Mouse (Mus musculus): ENCODE data around the gene Scrn2. TPM values are rescaled to one million over a fixed set of nuclear protein-coding genes. Genes with fewer than 3 reads are reported as not detected.

The Scrn2 gene
- not detected in 2 replicates for polyA plus RNA-seq (2012; ENCODE audit: insufficient read depth, insufficient read length, low replicate concordance, missing spikeins)

DNA sequence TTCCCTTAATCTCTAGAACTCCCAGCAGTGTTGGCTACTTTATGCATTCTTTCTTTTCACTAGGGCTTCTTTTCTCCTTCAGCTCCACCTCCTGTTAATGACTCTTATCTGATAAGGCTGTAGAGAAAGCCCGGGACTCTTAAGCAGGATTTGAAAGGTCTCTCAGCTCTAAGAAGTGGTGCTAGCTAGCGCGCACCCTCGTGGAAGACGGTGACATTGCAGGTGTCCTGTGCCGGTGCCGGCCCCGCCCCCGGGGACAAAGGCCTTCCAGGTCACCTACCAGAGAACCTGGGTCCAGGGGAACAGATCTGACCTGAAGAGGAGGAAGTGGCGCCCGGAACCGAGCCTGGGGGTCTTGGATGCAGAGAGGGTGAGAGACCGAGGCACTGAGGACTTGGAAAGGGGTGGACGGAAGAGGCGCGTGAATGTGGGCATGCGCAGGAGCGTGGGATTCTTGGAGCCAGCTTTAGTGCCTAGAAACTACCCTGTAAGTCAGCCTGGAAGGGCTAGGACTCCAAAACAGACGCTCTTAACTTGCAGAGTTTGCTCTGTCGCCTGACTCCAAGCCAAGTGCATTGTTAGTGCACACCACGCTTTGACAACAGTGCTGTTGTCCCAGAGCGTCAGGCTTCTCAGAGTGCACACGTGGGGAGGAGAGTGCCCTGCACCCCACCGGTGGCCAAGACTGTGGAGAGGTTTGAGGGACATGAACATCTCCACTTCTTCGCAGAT is at the start of gene Scrn2:
Gene Scrn2, plus strand, starts transcription at position 253 of the 732 bp plus-strand sequence.
- Histone ChIP-seq H3K4me1 (ENCODE audit: control insufficient read depth, insufficient read depth, low read length) (peaks cover 10% of the 10 kb centered on the region), H3K27ac (ENCODE audit: insufficient read depth, low read depth, low read length) (no peak within 1 kb of the TSS), H3K4me3 (ENCODE audit: insufficient read depth, low read depth, low read length) (peak within 1 kb of the TSS; percentile 87)
- WGBS = 1% methylated on average over 25 of the region's 25 CpGs
- peak; percentile 97 for TF ChIP-seq CTCF (IDR thresholded peaks at IDR 0.05; ENCODE audit: insufficient read depth, low read depth, low read length)
- no peak for TF ChIP-seq POLR2A (IDR thresholded peaks at IDR 0.05; ENCODE audit: insufficient read depth, low read depth, low read length)

DNA sequence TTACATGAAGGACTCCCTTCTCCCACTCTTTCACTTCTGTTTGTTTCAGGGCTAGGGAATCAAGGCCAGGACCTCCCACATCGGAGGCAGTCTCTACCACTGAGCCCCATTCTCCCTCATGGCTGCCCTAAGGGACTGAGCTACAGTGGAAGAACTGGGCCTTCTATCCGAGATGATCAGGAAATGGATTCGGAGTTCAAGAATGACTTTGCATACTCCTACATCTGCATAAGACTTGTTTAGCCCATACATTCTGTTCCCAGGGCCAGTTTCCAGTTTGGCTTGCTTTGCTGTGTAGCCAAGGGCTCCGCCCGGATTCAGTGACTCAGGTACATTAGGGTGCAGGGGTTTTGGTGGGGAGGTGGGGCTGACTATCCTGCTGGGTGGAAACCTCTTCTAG is 49.7 kb upstream of the Scrn2 start:
- 77% methylated on average over 5 of the region's 5 CpGs for WGBS
- TF ChIP-seq POLR2A (IDR thresholded peaks at IDR 0.05; ENCODE audit: insufficient read depth, low read depth, low read length) (no peak), CTCF (IDR thresholded peaks at IDR 0.05; ENCODE audit: insufficient read depth, low read depth, low read length) (no peak)
- Histone ChIP-seq H3K4me3 (ENCODE audit: insufficient read depth, low read depth, low read length) (no peak overlapping the region), H3K27ac (ENCODE audit: insufficient read depth, low read depth, low read length) (no peak overlapping the region), H3K4me1 (ENCODE audit: control insufficient read depth, insufficient read depth, low read length) (peaks cover 12% of the 10 kb centered on the region)

- WGBS = 85% methylated on average over 15 of the region's 15 CpGs
- TF ChIP-seq POLR2A (IDR thresholded peaks at IDR 0.05; ENCODE audit: insufficient read depth, low read depth, low read length) = no peak
- no peak for TF ChIP-seq CTCF (IDR thresholded peaks at IDR 0.05; ENCODE audit: insufficient read depth, low read depth, low read length)
- Histone ChIP-seq H3K4me1 (ENCODE audit: control insufficient read depth, insufficient read depth, low read length) (peaks cover 5% of the 10 kb centered on the region), H3K27ac (ENCODE audit: insufficient read depth, low read depth, low read length) (no peak overlapping the region), H3K4me3 (ENCODE audit: insufficient read depth, low read depth, low read length) (no peak overlapping the region)
These were observed 48.3 kb upstream of the Scrn2 start for GRCm38 (mm10) chr11:96981461-96981860.

DNA sequence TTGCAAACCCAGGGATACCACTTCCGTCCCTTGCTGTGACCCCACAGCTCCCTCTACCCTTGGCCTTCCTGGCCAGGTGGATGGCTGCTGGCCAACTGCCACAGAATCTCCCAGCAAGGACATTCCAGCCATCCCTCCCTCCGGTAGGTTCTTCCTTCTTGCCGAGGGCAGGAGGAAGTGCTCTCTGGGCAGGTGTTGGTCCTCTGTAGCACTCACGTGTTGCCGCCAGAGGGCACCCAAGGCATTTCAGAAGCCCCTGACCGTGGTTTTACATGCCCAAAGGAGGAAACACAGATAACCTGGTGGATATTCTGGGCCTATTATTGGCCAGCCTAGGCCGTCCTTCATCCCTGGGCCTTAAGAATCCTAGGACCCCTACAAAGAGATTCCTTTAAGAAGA is 47.4 kb upstream of the Scrn2 start:
- 2% methylated on average over 7 of the region's 7 CpGs for WGBS
- TF ChIP-seq CTCF (IDR thresholded peaks at IDR 0.05; ENCODE audit: insufficient read depth, low read depth, low read length) = peak; percentile 87
- no peak for TF ChIP-seq POLR2A (IDR thresholded peaks at IDR 0.05; ENCODE audit: insufficient read depth, low read depth, low read length)
- Histone ChIP-seq H3K4me3 (ENCODE audit: insufficient read depth, low read depth, low read length) (no peak overlapping the region), H3K27ac (ENCODE audit: insufficient read depth, low read depth, low read length) (no peak overlapping the region), H3K4me1 (ENCODE audit: control insufficient read depth, insufficient read depth, low read length) (peaks cover 5% of the 10 kb centered on the region)

DNA sequence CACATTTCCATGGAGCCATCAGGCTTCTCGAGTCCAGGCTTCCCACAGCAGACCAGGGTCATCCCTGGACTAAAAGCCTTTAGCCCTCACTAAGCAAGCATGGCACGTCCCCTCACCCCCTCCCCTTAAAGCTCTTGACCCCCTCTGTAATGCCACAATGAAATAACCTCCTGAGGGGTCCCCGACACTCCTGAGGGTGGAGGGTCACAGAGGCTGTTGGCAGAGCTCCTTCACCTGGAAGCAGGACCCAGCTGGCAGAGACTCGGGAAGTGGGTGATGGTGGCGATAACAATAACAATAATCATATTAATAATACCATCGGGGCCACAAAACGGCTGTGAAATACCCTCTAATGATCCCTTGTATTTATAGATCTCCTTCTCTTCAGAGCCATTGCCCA is 46.9 kb upstream of the Scrn2 start, which contains the start of gene Sp2:
Gene Sp2, minus strand, starts transcription at position 101 of the 400 bp plus-strand sequence.
- peaks cover 6% of the 10 kb centered on the region for H3K4me1 ChIP-seq (ENCODE audit: control insufficient read depth, insufficient read depth, low read length)
- no peak within 1 kb of the TSS for H3K4me3 ChIP-seq (ENCODE audit: insufficient read depth, low read depth, low read length)
- 78% methylated on average over 7 of the region's 7 CpGs for WGBS
- no peak for TF ChIP-seq CTCF (IDR thresholded peaks at IDR 0.05; ENCODE audit: insufficient read depth, low read depth, low read length)
- H3K27ac ChIP-seq (ENCODE audit: insufficient read depth, low read depth, low read length) = no peak within 1 kb of the TSS

GRCm38 (mm10) chr11:96984903-96985302 is 44.8 kb upstream of the Scrn2 start:
- Histone ChIP-seq H3K4me1 (ENCODE audit: control insufficient read depth, insufficient read depth, low read length) (peaks cover 8% of the 10 kb centered on the region), H3K27ac (ENCODE audit: insufficient read depth, low read depth, low read length) (no peak overlapping the region), H3K4me3 (ENCODE audit: insufficient read depth, low read depth, low read length) (no peak overlapping the region)
- WGBS = 52% methylated on average over 4 of the region's 4 CpGs
- TF ChIP-seq POLR2A (IDR thresholded peaks at IDR 0.05; ENCODE audit: insufficient read depth, low read depth, low read length) (no peak), CTCF (IDR thresholded peaks at IDR 0.05; ENCODE audit: insufficient read depth, low read depth, low read length) (no peak)

DNA sequence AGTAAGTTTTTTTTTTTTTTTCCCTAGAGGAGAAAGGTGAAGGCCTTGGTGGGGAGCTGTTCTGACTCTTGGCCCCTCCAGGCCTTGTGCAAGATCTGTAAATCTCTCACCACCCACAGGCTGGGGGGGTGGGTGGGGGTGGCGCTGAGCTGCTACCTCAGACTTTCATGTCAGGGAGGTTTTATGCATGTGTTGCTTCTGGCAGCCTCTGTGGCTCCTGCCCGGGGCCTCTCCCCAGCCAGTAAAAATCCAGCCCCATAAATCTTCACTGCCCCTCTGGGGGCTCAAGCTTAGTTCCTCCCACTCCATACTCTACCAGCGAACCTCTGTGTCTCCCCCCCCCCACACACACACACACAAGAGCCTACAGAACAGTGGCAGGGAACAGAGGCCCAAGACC is 43.3 kb upstream of the Scrn2 start:
- peaks cover 12% of the 10 kb centered on the region for H3K4me1 ChIP-seq (ENCODE audit: control insufficient read depth, insufficient read depth, low read length)
- no peak overlapping the region for H3K4me3 ChIP-seq (ENCODE audit: insufficient read depth, low read depth, low read length)
- WGBS = 62% methylated on average over 3 of the region's 3 CpGs
- TF ChIP-seq POLR2A (IDR thresholded peaks at IDR 0.05; ENCODE audit: insufficient read depth, low read depth, low read length) (no peak), CTCF (IDR thresholded peaks at IDR 0.05; ENCODE audit: insufficient read depth, low read depth, low read length) (no peak)
- H3K27ac ChIP-seq (ENCODE audit: insufficient read depth, low read depth, low read length) = no peak overlapping the region

GRCm38 (mm10) chr11:96987873-96988655 is 41.7 kb upstream of the Scrn2 start:
- 12% methylated on average over 31 of the region's 31 CpGs for WGBS
- TF ChIP-seq CTCF (IDR thresholded peaks at IDR 0.05; ENCODE audit: insufficient read depth, low read depth, low read length) (no peak), POLR2A (IDR thresholded peaks at IDR 0.05; ENCODE audit: insufficient read depth, low read depth, low read length) (no peak)
- no peak overlapping the region for H3K27ac ChIP-seq (ENCODE audit: insufficient read depth, low read depth, low read length)
- H3K4me1 ChIP-seq (ENCODE audit: control insufficient read depth, insufficient read depth, low read length) = peaks cover 25% of the 10 kb centered on the region
- H3K4me3 ChIP-seq (ENCODE audit: insufficient read depth, low read depth, low read length) = no peak overlapping the region

DNA sequence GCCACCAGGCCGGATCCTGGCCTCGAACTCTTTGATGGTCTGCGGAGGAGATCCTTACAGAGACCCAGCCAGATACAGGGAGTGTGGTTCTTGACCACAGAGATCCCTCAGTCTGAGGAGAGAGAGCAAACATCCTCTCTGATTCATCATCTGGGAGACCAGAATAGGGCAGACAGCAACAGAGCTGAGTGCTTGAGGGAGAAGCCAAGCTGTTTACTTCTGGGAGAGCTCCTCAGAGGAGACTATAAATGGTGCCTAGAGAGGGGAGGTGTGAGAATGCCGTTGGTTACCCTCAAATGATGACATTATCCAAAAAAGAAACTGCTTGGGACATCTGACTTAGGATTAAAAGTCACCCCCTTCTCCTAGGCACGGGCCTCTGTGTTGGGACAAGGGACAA is 38.2 kb upstream of the Scrn2 start:
- Histone ChIP-seq H3K4me3 (ENCODE audit: insufficient read depth, low read depth, low read length) (no peak overlapping the region), H3K27ac (ENCODE audit: insufficient read depth, low read depth, low read length) (no peak overlapping the region), H3K4me1 (ENCODE audit: control insufficient read depth, insufficient read depth, low read length) (peaks cover 29% of the 10 kb centered on the region)
- TF ChIP-seq CTCF (IDR thresholded peaks at IDR 0.05; ENCODE audit: insufficient read depth, low read depth, low read length) = no peak
- TF ChIP-seq POLR2A (IDR thresholded peaks at IDR 0.05; ENCODE audit: insufficient read depth, low read depth, low read length) = no peak
- 75% methylated on average over 5 of the region's 5 CpGs for WGBS

All from olfactory bulb, adult 2 months (tissue).